Mouse (Mus musculus) limb, embryonic 14.5 days (tissue): ENCODE measurements at regions not wholly inside any gene's neighbourhood (a gene's known extent, or its start where the extent isn't known, plus 50 kb on each side); places are given as distances from the start of the nearest gene placed in this dataset.

ENCODE experiments used
- ATAC-seq: fragments of 200-750 bp; cut with Nextera tagmentation; 2 replicates; pipeline ENCODE4 v1.8.0; 2017; ENCODE audit warnings: low read depth, moderate number of reproducible peaks, moderate TSS enrichment; ENCODE audit not compliant: low FRiP score
- DNase-seq: peaks from one replicate; pipeline ENCODE4 v3.0.0-alpha.2; 2015; ENCODE audit warnings: low spot score
- H3K27ac ChIP-seq: fragments of 300-500 bp; sonication (generic); replicated peaks from 2 replicates; pipeline ENCODE4 v1.5.1; 2014; ENCODE audit warnings: low read depth, mild to moderate bottlenecking, low read length, moderate library complexity, mixed read lengths
- H3K27me3 ChIP-seq: fragments of 300-500 bp; sonication (generic); 2 replicates; pipeline ENCODE4 v1.6.1; 2014; ENCODE audit warnings: low read length, mixed read lengths; ENCODE audit not compliant: control insufficient read depth, insufficient read depth
- H3K36me3 ChIP-seq: fragments of 300-500 bp; sonication (generic); 2 replicates; pipeline ENCODE4 v1.6.1; 2014; ENCODE audit warnings: mild to moderate bottlenecking, low read length, moderate library complexity, mixed read lengths; ENCODE audit not compliant: control insufficient read depth, insufficient read depth
- H3K4me1 ChIP-seq: fragments of 300-500 bp; sonication (generic); 2 replicates; pipeline ENCODE4 v1.6.1; 2014; ENCODE audit warnings: antibody characterized with exemption, low read length, mixed read lengths; ENCODE audit not compliant: control insufficient read depth, insufficient read depth
- H3K4me2 ChIP-seq: fragments of 300-500 bp; sonication (generic); replicated peaks from 2 replicates; pipeline ENCODE4 v1.6.1; 2014; ENCODE audit warnings: low read depth, mild to moderate bottlenecking, low read length, moderate library complexity; ENCODE audit not compliant: severe bottlenecking
- H3K4me3 ChIP-seq: fragments of 300-500 bp; sonication (generic); replicated peaks from 2 replicates; pipeline ENCODE4 v1.5.1; 2014; ENCODE audit warnings: low read length
- H3K9ac ChIP-seq: fragments of 300-500 bp; sonication (generic); 2 replicates; pipeline ENCODE4 v1.6.1; 2014; ENCODE audit warnings: mild to moderate bottlenecking, low read depth, low read length, moderate library complexity; ENCODE audit not compliant: severe bottlenecking
- H3K9me3 ChIP-seq: fragments of 300-500 bp; sonication (generic); 2 replicates; pipeline ENCODE4 v1.6.1; 2016; ENCODE audit warnings: low read length; ENCODE audit not compliant: control insufficient read depth
- POLR2A ChIP-seq: fragments of 200-500 bp; IDR thresholded peaks from 2 replicates; pipeline ENCODE4 v1.8.0; 2012; ENCODE audit warnings: inconsistent platforms, mild to moderate bottlenecking, moderate library complexity, borderline replicate concordance; ENCODE audit not compliant: insufficient read depth, insufficient read length; ENCODE audit errors: extremely low read depth
- WGBS: fragments of 180-500 bp; shearing (Covaris S2); extraction: QIAGEN DNeasy Blood & Tissue Kit; methylation state at CpG from one replicate; pipeline ENCODE4 v1.1.7; 2014; 5-methylcytosine and 5-hydroxymethylcytosine counted together

DNA sequence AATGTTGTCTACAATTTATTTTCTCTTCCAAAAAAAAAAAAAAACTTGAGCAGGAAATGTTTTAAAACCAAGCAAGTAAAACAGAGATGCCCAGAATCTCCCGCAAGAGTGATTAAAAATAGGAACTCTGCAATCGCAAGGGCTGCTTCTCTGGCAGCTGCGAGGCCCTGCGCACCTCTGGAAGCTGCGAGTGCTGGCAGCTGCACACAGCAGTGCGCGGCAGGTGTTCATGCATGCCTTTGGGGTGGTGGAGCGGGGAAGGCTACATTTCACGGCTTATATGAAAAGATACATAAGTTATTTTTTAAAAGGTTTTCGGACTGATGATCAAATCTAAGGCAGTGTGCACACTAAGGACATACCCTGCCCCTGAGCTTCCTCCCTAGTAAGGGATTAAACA lies 179.3 kb upstream of the Rfx3 start:
- H3K27me3 ChIP-seq: no peaks in the 10 kb centered on the region
- WGBS: 44% methylated on average over 10 of the region's 10 CpGs
- H3K9ac ChIP-seq: no peak overlapping the region
- H3K4me3 ChIP-seq: no peak overlapping the region
- H3K4me2 ChIP-seq: no peak overlapping the region
- no peaks in the 10 kb centered on the region for H3K36me3 ChIP-seq
- H3K4me1 ChIP-seq: no peaks in the 10 kb centered on the region
- H3K27ac ChIP-seq: no peak overlapping the region
- no peak for ATAC-seq
- DNase-seq: peak; percentile 9
- H3K9me3 ChIP-seq: no peaks in the 10 kb centered on the region
- TF ChIP-seq POLR2A: no peak

- Histone ChIP-seq H3K4me3 (no peak overlapping the region), H3K27me3 (no peaks in the 10 kb centered on the region), H3K27ac (no peak overlapping the region), H3K9ac (no peak overlapping the region), H3K36me3 (no peaks in the 10 kb centered on the region), H3K4me1 (no peaks in the 10 kb centered on the region), H3K4me2 (no peak overlapping the region), H3K9me3 (no peaks in the 10 kb centered on the region)
- WGBS: 83% methylated on average over 6 of the region's 6 CpGs
- ATAC-seq (no peak), DNase-seq (no peak)
- TF ChIP-seq POLR2A: no peak
These were observed 177.4 kb upstream of the Rfx3 start for GRCm38 (mm10) chr19:28188363-28188762.

DNA sequence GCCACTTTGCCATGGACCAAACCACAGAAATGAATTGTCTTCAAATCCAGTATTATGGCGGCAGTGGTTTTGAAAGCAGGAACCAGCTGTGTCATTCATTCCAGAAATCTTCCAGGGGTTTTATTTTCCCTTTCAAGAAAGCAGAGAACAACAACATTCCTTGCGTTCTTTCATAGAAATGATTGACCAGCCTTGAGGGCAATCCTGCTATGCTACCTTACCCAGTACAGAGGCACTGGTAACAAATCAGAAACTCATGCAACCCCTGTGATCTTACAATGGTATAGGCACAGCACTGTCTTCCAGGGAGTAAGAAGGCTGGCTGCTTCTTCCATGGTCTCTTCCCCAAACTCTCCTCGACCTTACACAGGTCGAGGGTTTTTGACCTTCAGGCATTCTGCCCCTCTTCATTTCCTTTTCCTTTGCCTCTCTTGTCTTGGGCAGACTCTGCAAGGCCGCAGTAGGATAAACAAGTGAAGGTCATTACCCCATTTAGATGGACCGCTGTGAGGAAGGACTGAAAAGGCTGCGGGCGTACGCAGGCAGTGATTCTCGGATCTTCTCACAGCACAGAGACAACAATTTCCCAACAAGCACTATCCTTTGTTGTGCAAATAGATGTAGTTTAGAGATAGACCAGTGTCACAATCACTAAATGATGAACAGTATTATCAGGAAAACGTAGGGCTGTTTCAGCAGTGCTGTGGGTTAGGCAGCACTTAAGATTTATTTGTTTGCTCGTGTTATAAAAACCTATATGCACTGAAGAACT lies 171.6 kb upstream of the Rfx3 start:
- ATAC-seq (no peak), DNase-seq (no peak)
- Histone ChIP-seq H3K4me3 (no peak overlapping the region), H3K4me1 (no peaks in the 10 kb centered on the region), H3K36me3 (no peaks in the 10 kb centered on the region), H3K27ac (no peak overlapping the region), H3K27me3 (no peaks in the 10 kb centered on the region), H3K9ac (no peak overlapping the region), H3K4me2 (no peak overlapping the region), H3K9me3 (no peaks in the 10 kb centered on the region)
- 85% methylated on average over 12 of the region's 12 CpGs for WGBS
- no peak for TF ChIP-seq POLR2A

DNA sequence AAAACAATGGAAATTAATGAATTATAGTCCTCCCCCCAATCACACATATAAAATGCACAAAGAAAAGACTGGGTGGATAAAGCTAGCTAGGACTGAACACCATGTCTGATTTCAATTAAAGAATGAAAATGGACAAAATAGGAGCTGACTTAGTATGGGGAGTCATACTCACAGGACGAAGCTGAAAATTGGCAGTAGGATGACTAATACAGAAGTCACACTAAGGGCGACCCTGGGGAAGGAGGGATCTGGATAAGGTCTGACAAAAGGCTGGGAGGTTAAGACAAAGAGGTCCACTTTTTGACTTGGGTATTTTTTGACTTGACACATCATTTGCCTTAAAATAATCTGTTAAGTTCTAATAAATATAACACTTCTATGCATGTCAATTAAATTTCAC lies 170.2 kb upstream of the Rfx3 start:
- Histone ChIP-seq H3K4me1 (no peaks in the 10 kb centered on the region), H3K27ac (no peak overlapping the region), H3K9ac (no peak overlapping the region), H3K27me3 (no peaks in the 10 kb centered on the region), H3K36me3 (no peaks in the 10 kb centered on the region), H3K4me2 (no peak overlapping the region), H3K4me3 (no peak overlapping the region), H3K9me3 (no peaks in the 10 kb centered on the region)
- DNase-seq (no peak), ATAC-seq (no peak)
- 78% methylated on average over 2 of the region's 2 CpGs for WGBS
- TF ChIP-seq POLR2A: no peak

DNA sequence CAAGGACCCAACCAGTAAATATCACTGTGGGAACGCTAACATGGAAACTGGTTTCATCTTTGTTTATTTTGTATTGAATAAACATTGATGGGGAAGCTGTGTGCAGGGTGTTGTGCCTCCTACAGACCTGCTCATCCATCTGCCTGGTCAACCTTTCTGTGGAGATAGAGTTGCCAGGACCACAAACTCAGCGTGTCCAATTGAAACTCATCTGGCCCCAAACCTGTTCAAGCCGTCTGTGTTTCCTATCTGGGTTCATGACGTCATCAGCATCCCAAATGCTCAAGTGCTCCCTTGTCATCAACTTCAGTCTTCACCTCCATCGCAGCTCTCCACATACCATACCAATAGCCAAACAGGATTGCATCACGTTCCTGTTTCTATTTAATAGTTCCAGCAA lies 167.1 kb upstream of the Rfx3 start:
- H3K27me3 ChIP-seq: no peaks in the 10 kb centered on the region
- no peak overlapping the region for H3K9ac ChIP-seq
- H3K4me3 ChIP-seq: no peak overlapping the region
- no peaks in the 10 kb centered on the region for H3K36me3 ChIP-seq
- no peaks in the 10 kb centered on the region for H3K4me1 ChIP-seq
- WGBS: 80% methylated on average over 6 of the region's 6 CpGs
- ATAC-seq (no peak), DNase-seq (no peak)
- no peak for TF ChIP-seq POLR2A
- no peak overlapping the region for H3K4me2 ChIP-seq
- no peak overlapping the region for H3K27ac ChIP-seq
- H3K9me3 ChIP-seq: no peaks in the 10 kb centered on the region
